Mouse (Mus musculus): Measurements from ENCODE around the gene Per1.

Per1 gene

DNA sequence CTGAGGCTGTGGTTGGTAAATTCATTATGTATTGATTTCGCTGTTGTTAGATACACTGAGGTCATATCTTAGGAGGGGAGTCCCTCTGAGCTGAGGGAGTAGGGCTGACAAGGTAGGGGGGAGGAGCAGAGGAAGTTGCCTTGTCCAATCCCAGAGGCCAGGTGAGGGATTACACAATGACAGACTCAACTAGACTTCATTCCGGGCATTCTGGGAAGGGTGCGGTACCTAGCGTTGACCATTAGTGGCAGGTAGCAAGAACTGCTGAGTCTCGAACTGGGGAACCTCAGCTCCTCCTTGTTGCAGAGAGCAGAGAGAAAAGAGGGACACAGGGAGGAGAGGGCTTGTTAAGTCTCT is 38.5 kb downstream of the Per1 start:
- WGBS: 41% methylated on average over 5 of the region's 5 CpGs

DNA sequence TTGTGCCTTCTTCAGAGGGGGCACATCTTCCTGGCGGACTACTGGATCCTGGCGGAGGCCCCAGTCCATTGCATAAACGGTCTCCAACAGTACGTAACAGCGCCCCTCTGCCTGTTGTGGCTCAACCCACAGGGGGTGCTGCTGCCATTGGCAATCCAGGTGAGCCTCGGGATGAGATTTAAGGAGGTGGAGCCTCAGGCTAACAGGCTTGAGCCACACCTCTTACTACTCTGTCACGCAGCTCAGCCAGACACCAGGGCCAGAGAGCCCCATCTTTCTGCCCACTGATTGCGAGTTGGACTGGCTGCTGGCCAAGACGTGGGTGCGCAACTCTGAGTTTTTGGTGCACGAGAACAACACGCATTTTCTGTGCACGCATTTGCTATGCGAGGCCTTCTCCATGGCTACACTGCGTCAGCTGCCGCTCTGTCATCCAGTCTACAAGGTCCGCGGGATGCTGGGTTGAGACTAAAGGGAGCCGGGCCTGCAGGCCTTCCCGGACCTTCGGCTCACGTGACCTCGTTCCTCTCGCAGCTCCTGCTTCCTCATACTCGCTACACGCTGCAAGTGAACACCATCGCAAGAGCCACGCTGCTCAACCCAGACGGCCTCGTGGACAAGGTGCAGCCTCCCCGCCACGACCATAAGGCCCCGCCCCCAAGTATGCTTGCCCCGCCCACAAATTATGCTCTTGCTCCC is 39.1 kb downstream of the Per1 start:
- 3% methylated on average over 34 of the region's 34 CpGs for WGBS

DNA sequence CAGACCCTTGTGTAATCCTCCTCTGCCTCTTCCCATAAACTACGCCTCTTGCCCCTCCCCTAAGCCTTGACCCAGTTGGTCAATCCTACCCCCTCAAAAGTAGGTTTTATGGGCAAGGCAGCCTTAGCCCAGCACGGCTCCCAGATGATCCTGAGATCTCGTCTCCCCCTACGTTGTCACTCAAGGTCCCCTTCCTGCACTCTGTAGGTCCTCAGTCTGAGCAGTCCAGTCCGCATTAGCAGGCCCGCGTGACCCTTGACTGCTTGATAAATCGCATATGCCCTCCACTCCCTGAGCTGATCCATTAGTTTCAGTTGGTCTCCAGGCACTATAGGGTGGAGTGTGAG is 39.6 kb downstream of the Per1 start:
- 47% methylated on average over 8 of the region's 8 CpGs for WGBS

DNA sequence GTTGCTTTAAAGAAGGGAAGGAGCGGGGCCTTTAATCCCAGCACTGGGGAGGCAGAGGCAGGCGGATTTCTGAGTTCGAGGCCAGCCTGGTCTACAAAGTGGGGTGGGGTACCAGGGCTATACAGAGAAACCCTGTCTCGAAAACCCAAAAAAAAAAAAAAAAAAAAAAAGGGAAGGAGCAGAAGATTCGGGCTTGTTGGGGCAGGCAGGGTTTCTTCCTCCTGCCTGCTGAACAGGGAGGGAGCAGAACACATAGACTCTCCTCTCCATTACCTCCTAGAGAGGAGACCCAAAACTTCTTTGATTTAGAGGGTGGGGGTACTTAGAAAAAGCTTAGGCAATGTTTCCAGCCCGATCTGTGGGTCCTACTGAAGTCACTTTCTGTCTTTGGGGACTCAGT is 40.3 kb downstream of the Per1 start:
- 97% methylated on average over 6 of the region's 6 CpGs for WGBS

DNA sequence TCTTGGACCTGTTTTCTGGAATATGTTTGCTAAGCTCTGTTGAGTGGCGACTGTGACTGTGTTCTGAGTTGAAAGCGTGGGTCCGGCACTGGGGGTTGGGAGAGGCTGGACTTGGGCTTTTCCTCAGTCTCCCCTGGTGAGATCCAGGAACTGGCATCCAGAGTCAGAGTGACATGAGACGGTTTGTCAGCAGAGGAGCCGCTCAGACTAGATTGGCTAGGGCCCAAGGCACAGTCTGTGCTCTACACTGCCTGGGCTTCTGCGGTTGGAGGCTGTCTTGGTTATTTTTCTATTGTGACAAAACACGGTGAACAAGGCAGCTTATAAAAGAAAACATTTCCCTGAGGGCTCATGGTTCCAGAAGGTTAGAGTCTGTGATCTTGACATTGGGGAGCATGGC is 52.5 kb downstream of the Per1 start:
- 59% methylated on average over 7 of the region's 7 CpGs for WGBS

DNA sequence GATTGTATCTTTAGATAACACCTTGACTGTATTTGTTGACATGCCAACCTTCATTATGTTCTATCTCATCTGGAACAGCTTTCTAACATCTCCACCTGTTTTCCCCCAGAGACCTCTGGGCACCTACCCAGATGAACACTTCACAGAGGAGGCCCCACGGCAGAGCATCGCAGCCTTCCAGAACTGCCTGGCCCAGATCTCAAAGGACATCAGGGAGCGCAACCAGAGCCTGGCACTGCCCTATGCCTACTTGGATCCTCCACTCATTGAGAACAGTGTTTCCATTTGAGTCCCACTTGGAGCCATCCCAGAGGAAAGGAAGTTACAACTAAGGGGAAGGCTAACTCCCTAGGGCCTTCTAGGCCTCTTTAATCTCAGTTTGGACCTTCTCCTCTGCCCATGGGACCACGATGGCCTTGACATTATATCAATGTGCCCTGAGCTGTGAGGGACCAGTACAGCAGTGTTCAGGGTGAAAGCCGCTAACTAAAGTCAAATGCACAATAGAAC is 53.5 kb downstream of the Per1 start:
- WGBS: 85% methylated on average over 5 of the region's 5 CpGs

DNA sequence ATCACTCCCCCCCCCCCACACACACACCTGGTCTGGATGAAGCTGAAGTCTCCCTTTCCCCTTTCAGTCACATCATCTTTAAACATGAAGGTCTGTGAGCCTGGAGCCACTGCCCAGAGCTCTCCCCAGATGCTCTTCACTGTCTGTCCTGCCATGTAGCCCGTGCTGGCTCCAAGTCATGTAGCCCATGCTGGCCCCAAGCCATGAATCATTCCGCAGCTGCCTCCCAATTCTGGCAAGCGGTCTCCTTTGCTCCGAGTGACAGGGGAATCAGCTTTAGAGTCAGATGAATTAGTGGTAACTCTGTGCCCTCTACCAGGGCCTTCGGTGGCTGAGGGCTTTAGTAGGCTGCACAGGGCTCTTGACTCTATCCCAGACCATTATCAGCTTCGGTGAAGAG is 54.7 kb downstream of the Per1 start:
- 51% methylated on average over 6 of the region's 6 CpGs for WGBS

DNA sequence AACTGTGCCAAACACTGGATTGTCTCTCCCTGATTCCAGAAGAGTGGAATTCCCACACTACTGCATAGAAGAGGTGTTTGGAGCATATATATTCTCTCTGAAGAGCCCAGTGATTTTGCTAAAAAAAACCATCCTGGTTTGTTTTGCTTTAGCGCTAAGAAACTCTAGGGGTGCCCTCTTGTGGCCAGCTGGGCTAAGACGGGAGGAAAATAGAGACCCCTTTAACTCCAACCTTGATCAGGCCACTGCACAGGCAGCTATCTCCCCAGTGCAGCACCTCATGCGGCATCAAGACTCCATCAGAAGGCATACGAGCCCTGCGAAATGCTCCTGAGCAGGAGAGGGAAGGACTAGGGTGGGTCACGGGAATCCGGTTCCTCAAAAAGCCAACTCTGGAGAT is 55.4 kb downstream of the Per1 start:
- 10% methylated on average over 7 of the region's 7 CpGs for WGBS

DNA sequence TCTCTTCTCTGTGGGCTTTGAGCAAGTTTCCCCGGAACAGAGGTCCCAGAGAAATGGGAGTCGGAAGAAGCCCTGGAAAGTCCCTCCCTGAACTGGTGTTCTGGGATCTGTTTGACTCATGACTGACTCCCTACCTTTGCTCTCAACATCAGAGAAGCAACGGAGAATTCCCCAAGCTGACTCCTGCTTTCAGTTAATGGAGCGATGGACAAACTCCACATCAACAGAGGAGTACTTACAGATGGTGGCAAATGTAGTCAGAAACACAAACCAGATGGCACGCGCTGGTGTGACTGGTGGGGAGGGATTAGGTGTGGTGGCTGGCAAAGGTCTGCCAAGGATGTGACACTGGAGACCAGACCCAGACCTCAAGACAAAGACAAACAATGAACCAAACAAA is 56.0 kb downstream of the Per1 start:
- 41% methylated on average over 6 of the region's 6 CpGs for WGBS

DNA sequence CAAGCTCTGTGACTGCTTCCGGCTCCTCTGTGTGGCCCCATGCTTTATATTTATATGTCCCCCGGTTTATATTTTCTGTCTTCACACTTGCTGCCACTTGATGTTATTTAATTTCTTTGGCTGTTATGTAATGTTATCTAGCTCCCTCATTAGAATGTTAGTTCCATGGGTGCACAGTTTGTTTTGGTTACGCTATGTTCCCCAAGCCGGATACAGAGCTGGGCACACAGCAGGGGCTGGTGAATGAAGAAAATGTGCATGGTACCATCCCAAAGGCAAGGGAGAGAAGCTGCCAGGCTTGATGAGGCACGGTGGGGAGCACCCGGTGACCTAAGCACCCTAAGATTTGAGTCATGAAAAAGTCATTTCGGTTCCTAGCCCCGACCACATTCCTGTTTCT is 58.8 kb downstream of the Per1 start:
- WGBS: 76% methylated on average over 8 of the region's 8 CpGs

DNA sequence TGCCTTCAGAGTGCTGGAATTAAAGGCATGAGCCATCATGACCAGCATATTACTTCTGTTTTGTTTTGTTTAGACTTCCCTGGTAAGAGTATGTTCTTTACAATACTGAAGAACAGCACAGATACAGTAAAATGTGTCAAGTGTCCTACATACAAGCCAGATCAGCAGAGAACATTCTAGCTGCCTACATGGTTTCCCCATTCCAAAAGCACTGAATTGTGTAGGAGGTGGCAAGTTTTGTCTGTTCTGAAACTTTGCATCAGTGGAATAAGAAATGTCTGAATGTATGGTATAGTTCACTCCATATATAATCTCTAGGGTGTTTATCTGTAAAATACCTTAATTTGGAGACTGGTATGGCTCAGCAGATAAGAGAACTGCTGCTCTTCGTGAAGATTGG is 60.3 kb downstream of the Per1 start:
- 27% methylated on average over 1 of the region's 1 CpGs for WGBS

DNA sequence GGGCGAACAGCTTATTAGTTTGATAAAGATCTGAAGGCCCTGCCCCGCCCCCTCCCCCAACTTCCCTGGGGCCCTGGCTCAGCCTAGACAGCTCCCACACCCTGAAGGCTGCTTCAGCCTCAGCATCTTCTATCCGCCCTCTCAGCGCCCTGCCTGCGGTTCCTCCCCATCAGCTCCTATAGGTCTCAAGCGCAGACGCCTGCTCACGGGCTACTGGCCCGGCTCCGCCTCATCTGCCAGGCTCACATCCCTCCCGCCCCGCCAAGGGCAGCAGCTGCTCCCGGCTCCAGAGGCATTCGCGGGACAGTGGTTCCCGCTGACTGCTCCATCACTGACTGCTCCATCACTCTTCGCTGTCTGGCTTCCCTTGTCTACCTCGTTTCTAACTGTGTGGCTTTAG is 61.8 kb downstream of the Per1 start, which contains the start of gene Alox12b:
Alox12b (plus strand) TSS at position 190 of the 400 bp plus-strand sequence.
- 5% methylated on average over 18 of the region's 18 CpGs for WGBS

All from cerebral cortex, adult 2 months (tissue).